Mouse (Mus musculus): ENCODE results near the gene Gm3752. TPM values are rescaled to one million over a fixed set of nuclear protein-coding genes. Genes with fewer than 3 reads are reported as not detected.
"Not testable (repeated sequence)": the region's sequence is repeated elsewhere in the genome, so short reads cannot be mapped to it uniquely, and the experiment has no call there.

Gm3752 gene
- total RNA-seq (2021), result under 1 TPM; 0.16 to 0.47 TPM
- long read RNA-seq, experiment 1, partial matches to known transcripts, result 0 of 2 reads
- long read RNA-seq, experiment 1, other reads (novel, unspliced or antisense), result 2 of 2 reads
- long read RNA-seq, experiment 2, result 0 reads

- DNase-seq, result not testable (repeated sequence)
Measured at GRCm38 (mm10) chr14:7483662-7484061, at the start of gene Gm3752. Gm3752 (minus strand) TSS chr14:7483762.

- DNase-seq, result not testable (repeated sequence)
Measured at GRCm38 (mm10) chr14:7488731-7489130, 5.2 kb upstream of the Gm3752 start.

GRCm38 (mm10) chr14:7450817-7451216 is 32.7 kb downstream of the Gm3752 start, which contains the start of gene Gm3755:
Gm3755 (minus strand) TSS chr14:7450917.
- not testable (repeated sequence) for DNase-seq

- not testable (repeated sequence) for DNase-seq
Measured at GRCm38 (mm10) chr14:7422496-7422895, 61.1 kb downstream of the Gm3752 start.

Other genes starting within 250 kb of the Gm3752 start
- not detected for gene Gm3727, start 219.0 kb downstream of the Gm3752 start, total RNA-seq (2021)
- under 1 TPM; 0.12 to 0.20 TPM for gene Gm3739, start 168.7 kb downstream of the Gm3752 start, total RNA-seq (2021)
- not detected for gene Gm5797, start 151.4 kb downstream of the Gm3752 start, total RNA-seq (2021)
- gene Gm8374, start 118.6 kb downstream of the Gm3752 start, total RNA-seq (2021), result not detected
- gene Gm3755, start 32.8 kb downstream of the Gm3752 start, total RNA-seq (2021), result not detected
- 1 to 10 TPM; 3.2 to 4.4 TPM for gene Gm3558, start 84.8 kb upstream of the Gm3752 start, total RNA-seq (2021)
- gene Gm10338, start 111.8 kb upstream of the Gm3752 start, total RNA-seq (2021), result not detected
- not detected for gene Gm10128, start 160.2 kb upstream of the Gm3752 start, total RNA-seq (2021)

All from gastrocnemius, postnatal 10 days (tissue).